Mouse (Mus musculus) C2C12 (cell line): ENCODE data around the gene Rad50.

Experiments used
- CTCF ChIP-seq: IDR thresholded peaks from one replicate; pipeline ENCODE4 v1.5.1; 2011; ENCODE audit not compliant: control insufficient read depth, insufficient read depth, insufficient read length
- MAX ChIP-seq: IDR thresholded peaks from one replicate; pipeline ENCODE4 v1.6.1; 2011; ENCODE audit warnings: mild to moderate bottlenecking, control low read depth

DNA sequence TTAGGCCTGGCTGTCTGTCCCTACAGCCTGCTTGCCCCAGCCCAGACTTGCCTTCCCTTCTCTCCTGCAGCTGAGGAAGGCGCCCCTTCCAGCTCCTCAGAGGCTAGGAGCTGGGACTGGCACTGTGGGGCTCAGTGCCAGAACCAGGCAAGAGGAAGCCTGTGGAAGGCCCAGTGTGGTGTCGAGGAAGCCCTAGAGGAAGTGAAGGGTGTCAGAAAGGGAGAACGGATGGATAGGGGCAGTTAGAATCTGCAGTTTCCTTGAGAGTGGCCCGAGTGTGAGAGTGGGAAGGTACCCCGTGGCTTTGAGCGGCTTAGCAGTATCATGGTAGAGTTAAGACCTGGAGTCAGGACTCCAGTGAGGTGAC is 84.7 kb downstream of the Rad50 start:
- no peak for TF ChIP-seq CTCF
- no peak for TF ChIP-seq MAX
